Mouse (Mus musculus): ENCODE results near the gene Csrnp3. TPM values are rescaled to one million over a fixed set of nuclear protein-coding genes. Genes with fewer than 3 reads are reported as not detected.
"Not testable (repeated sequence)": the region's sequence is repeated elsewhere in the genome, so short reads cannot be mapped to it uniquely, and the experiment has no call there.

Csrnp3 gene
- polyA plus RNA-seq (2012; rRNA removed) = 1.0 and 1.1 TPM in 2 replicates

- TF ChIP-seq POLR2A (IDR thresholded peaks at IDR 0.05; ENCODE audit: low read depth, low read length) = no peak
- no peak for TF ChIP-seq CTCF (conservative IDR thresholded peaks at IDR 0.05; ENCODE audit: insufficient read depth, insufficient read length, low read depth, low read length)
- Histone ChIP-seq H3K4me1 (ENCODE audit: control insufficient read depth, insufficient read depth, low read length) (no peaks in the 10 kb centered on the region), H3K4me3 (ENCODE audit: insufficient read depth, low read depth, low read length) (no peak within 1 kb of the TSS), H3K27me3 (replicated peaks; ENCODE audit: control insufficient read depth, insufficient read depth, low read length) (no peaks in the 10 kb centered on the region; the same call in 1 of the 2 replicates), H3K27ac (ENCODE audit: insufficient read depth, low read depth, low read length) (no peak within 1 kb of the TSS), H3K36me3 (ENCODE audit: control insufficient read depth, insufficient read depth, low read length) (no peaks in the 10 kb centered on the region)
- whole genome bisulfite sequencing = 2% methylated on average over 6 of the region's 6 CpGs
- DNase-seq = peak; percentile 2
These were observed at the start of gene Csrnp3 for GRCm38 (mm10) chr2:65845551-65845950. Csrnp3 (plus strand) TSS chr2:65845767.

- 54% methylated on average over 1 of the region's 1 CpGs for WGBS
- TF ChIP-seq POLR2A (IDR thresholded peaks at IDR 0.05; ENCODE audit: low read depth, low read length) (no peak), CTCF (conservative IDR thresholded peaks at IDR 0.05; ENCODE audit: insufficient read depth, insufficient read length, low read depth, low read length) (no peak)
- H3K4me1 ChIP-seq (ENCODE audit: control insufficient read depth, insufficient read depth, low read length) = no peaks in the 10 kb centered on the region
- no peak for DNase-seq
- H3K4me3 ChIP-seq (ENCODE audit: insufficient read depth, low read depth, low read length) = no peak overlapping the region
- H3K27ac ChIP-seq (ENCODE audit: insufficient read depth, low read depth, low read length) = no peak overlapping the region
- H3K36me3 ChIP-seq (ENCODE audit: control insufficient read depth, insufficient read depth, low read length) = no peaks in the 10 kb centered on the region
- no peaks in the 10 kb centered on the region for H3K27me3 ChIP-seq (replicated peaks; ENCODE audit: control insufficient read depth, insufficient read depth, low read length)
These were observed 44.4 kb upstream of the Csrnp3 start for GRCm38 (mm10) chr2:65801054-65801709.

GRCm38 (mm10) chr2:65806556-65806955, 39.0 kb upstream of the Csrnp3 start:
- no peak for DNase-seq
- Histone ChIP-seq H3K4me1 (ENCODE audit: control insufficient read depth, insufficient read depth, low read length) (no peaks in the 10 kb centered on the region), H3K36me3 (ENCODE audit: control insufficient read depth, insufficient read depth, low read length) (no peaks in the 10 kb centered on the region), H3K27ac (ENCODE audit: insufficient read depth, low read depth, low read length) (no peak overlapping the region), H3K27me3 (replicated peaks; ENCODE audit: control insufficient read depth, insufficient read depth, low read length) (no peaks in the 10 kb centered on the region), H3K4me3 (ENCODE audit: insufficient read depth, low read depth, low read length) (no peak overlapping the region)
- WGBS = 85% methylated on average over 6 of the region's 6 CpGs
- TF ChIP-seq POLR2A (IDR thresholded peaks at IDR 0.05; ENCODE audit: low read depth, low read length) (no peak), CTCF (conservative IDR thresholded peaks at IDR 0.05; ENCODE audit: insufficient read depth, insufficient read length, low read depth, low read length) (no peak)

- H3K4me3 ChIP-seq (ENCODE audit: insufficient read depth, low read depth, low read length); H3K27ac ChIP-seq (ENCODE audit: insufficient read depth, low read depth, low read length): not testable (repeated sequence)
These were observed 34.4 kb upstream of the Csrnp3 start for GRCm38 (mm10) chr2:65811203-65811602.

GRCm38 (mm10) chr2:65818080-65818796, 27.3 kb upstream of the Csrnp3 start:
- H3K4me3 ChIP-seq (ENCODE audit: insufficient read depth, low read depth, low read length) = peak overlapping the region; percentile 52
- WGBS = 28% methylated on average over 20 of the region's 20 CpGs
- H3K4me1 ChIP-seq (ENCODE audit: control insufficient read depth, insufficient read depth, low read length) = 0 out of 2 replicates have a peak, but pooled peaks cover 4% of the 10 kb centered on the region
- peak; percentile 29 for DNase-seq
- no peaks in the 10 kb centered on the region for H3K36me3 ChIP-seq (ENCODE audit: control insufficient read depth, insufficient read depth, low read length)
- H3K27me3 ChIP-seq (replicated peaks; ENCODE audit: control insufficient read depth, insufficient read depth, low read length) = no peaks in the 10 kb centered on the region; the same call in 1 of the 2 replicates
- TF ChIP-seq CTCF (conservative IDR thresholded peaks at IDR 0.05; ENCODE audit: insufficient read depth, insufficient read length, low read depth, low read length) (no peak), POLR2A (IDR thresholded peaks at IDR 0.05; ENCODE audit: low read depth, low read length) (no peak)
- H3K27ac ChIP-seq (ENCODE audit: insufficient read depth, low read depth, low read length) = no peak overlapping the region

More at GRCm38 (mm10) chr2:65811203-65811602, 34.4 kb upstream of the Csrnp3 start:
- H3K27me3 ChIP-seq (replicated peaks; ENCODE audit: control insufficient read depth, insufficient read depth, low read length); H3K4me1 ChIP-seq (ENCODE audit: control insufficient read depth, insufficient read depth, low read length); H3K36me3 ChIP-seq (ENCODE audit: control insufficient read depth, insufficient read depth, low read length); DNase-seq: not testable (repeated sequence)
- whole genome bisulfite sequencing = 84% methylated on average over 6 of the region's 6 CpGs

GRCm38 (mm10) chr2:65820114-65820769, 25.3 kb upstream of the Csrnp3 start:
- TF ChIP-seq CTCF (conservative IDR thresholded peaks at IDR 0.05; ENCODE audit: insufficient read depth, insufficient read length, low read depth, low read length) = no peak
- no peak for TF ChIP-seq POLR2A (IDR thresholded peaks at IDR 0.05; ENCODE audit: low read depth, low read length)
- Histone ChIP-seq H3K36me3 (ENCODE audit: control insufficient read depth, insufficient read depth, low read length) (no peaks in the 10 kb centered on the region), H3K4me3 (ENCODE audit: insufficient read depth, low read depth, low read length) (no peak overlapping the region), H3K27ac (ENCODE audit: insufficient read depth, low read depth, low read length) (no peak overlapping the region), H3K4me1 (ENCODE audit: control insufficient read depth, insufficient read depth, low read length) (0 out of 2 replicates have a peak, but pooled peaks cover 4% of the 10 kb centered on the region), H3K27me3 (replicated peaks; ENCODE audit: control insufficient read depth, insufficient read depth, low read length) (no peaks in the 10 kb centered on the region; the same call in 1 of the 2 replicates)
- DNase-seq = no peak
- 92% methylated on average over 4 of the region's 4 CpGs for WGBS

GRCm38 (mm10) chr2:65826314-65826713, 19.3 kb upstream of the Csrnp3 start:
- H3K4me1 ChIP-seq (ENCODE audit: control insufficient read depth, insufficient read depth, low read length) = no peaks in the 10 kb centered on the region
- no peak for DNase-seq
- no peaks in the 10 kb centered on the region for H3K36me3 ChIP-seq (ENCODE audit: control insufficient read depth, insufficient read depth, low read length)
- no peak overlapping the region for H3K4me3 ChIP-seq (ENCODE audit: insufficient read depth, low read depth, low read length)
- H3K27me3 ChIP-seq (replicated peaks; ENCODE audit: control insufficient read depth, insufficient read depth, low read length) = no peaks in the 10 kb centered on the region
- 89% methylated on average over 2 of the region's 2 CpGs for WGBS
- TF ChIP-seq CTCF (conservative IDR thresholded peaks at IDR 0.05; ENCODE audit: insufficient read depth, insufficient read length, low read depth, low read length) = no peak
- TF ChIP-seq POLR2A (IDR thresholded peaks at IDR 0.05; ENCODE audit: low read depth, low read length) = no peak
- H3K27ac ChIP-seq (ENCODE audit: insufficient read depth, low read depth, low read length) = no peak overlapping the region
